Mouse (Mus musculus): ENCODE data around the gene Tnpo3. TPM values are rescaled to one million over a fixed set of nuclear protein-coding genes. Genes with fewer than 3 reads are reported as not detected.

The Tnpo3 gene
- 52.1 TPM for polyA plus RNA-seq (2015; fragmentation: Illumina TruSeq; extraction: RNeasy Lipid Tissue Mini Kit (QIAGEN cat#74804); ENCODE audit: low read depth, low replicate concordance)

GRCm38 (mm10) chr6:29609111-29610019 is at the start of gene Tnpo3:
Gene Tnpo3, minus strand, starts transcription at chr6:29609887.

DNA sequence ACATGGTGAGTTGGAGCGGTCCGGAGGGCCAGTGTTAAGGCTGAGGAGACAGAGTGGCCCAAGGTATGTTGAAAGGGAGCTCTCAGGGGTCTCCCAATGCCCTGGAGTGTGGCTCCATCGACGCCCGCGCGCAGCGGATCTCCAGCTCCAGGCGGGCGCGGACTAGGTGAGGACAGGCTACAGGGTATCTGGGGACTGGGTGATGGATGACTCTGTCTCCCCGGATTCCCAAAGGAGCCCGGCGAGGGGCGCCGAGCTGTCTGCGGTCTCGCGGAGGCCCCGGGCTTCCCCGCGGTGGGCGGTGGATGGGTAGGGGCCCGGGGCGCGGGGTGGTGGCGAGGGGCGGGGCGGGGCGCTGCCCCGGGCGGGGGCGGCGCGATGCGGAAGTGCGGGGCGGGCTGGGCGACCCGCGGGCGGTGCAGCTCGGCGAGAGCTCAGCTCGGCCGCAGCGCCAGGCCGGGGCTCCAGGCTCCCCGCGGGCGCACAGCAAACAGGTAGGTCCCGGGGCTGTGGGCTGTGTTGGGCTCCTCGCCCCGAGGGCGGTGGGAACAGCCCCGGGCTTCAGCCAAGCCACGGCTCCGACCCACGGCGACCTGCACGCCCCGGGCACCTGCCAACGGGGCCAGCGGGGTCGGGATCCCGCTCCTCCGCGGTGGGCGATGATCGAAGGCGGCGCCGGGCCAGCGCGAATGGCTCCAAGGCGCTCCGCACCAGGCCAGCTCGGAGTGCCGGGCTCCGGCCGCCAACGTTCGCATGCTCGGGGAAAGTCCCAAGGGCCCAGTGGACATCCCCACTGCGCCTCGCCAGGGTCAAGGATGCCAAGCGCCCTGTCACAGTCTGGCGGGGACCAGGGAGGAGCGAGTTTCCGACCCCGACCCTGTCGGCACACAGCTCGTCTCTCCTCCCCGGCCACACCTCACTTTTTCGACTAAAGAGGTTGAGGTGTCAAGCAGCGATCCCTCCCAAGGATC is 83.1 kb downstream of the Tnpo3 start, which contains the start of gene Irf5:
Irf5 (plus strand) TSS at position 345 of the 971 bp plus-strand sequence.

GRCm38 (mm10) chr6:29507447-29508309 is 102.0 kb downstream of the Tnpo3 start, which contains the start of gene Kcp:
Gene Kcp, minus strand, starts transcription at chr6:29507952.

Other genes starting within 250 kb of the Tnpo3 start
- not detected for gene Opn1sw, start 221.4 kb downstream of the Tnpo3 start, polyA plus RNA-seq (2015; fragmentation: Illumina TruSeq; extraction: RNeasy Lipid Tissue Mini Kit (QIAGEN cat#74804); ENCODE audit: low read depth, low replicate concordance)
- 123 TPM for gene Ccdc136, start 213.6 kb downstream of the Tnpo3 start, polyA plus RNA-seq (2015; fragmentation: Illumina TruSeq; extraction: RNeasy Lipid Tissue Mini Kit (QIAGEN cat#74804); ENCODE audit: low read depth, low replicate concordance)
- gene Flnc, start 176.6 kb downstream of the Tnpo3 start, polyA plus RNA-seq (2015; fragmentation: Illumina TruSeq; extraction: RNeasy Lipid Tissue Mini Kit (QIAGEN cat#74804); ENCODE audit: low read depth, low replicate concordance): 0.92 TPM
- gene Atp6v1f, start 142.2 kb downstream of the Tnpo3 start, polyA plus RNA-seq (2015; fragmentation: Illumina TruSeq; extraction: RNeasy Lipid Tissue Mini Kit (QIAGEN cat#74804); ENCODE audit: low read depth, low replicate concordance): 398 TPM
- not detected for gene Atp6v1fnb, start 138.4 kb downstream of the Tnpo3 start, polyA plus RNA-seq (2015; fragmentation: Illumina TruSeq; extraction: RNeasy Lipid Tissue Mini Kit (QIAGEN cat#74804); ENCODE audit: low read depth, low replicate concordance)
- gene Kcp, start 101.9 kb downstream of the Tnpo3 start, polyA plus RNA-seq (2015; fragmentation: Illumina TruSeq; extraction: RNeasy Lipid Tissue Mini Kit (QIAGEN cat#74804); ENCODE audit: low read depth, low replicate concordance): 1.1 TPM
- gene Irf5, start 83.3 kb downstream of the Tnpo3 start, polyA plus RNA-seq (2015; fragmentation: Illumina TruSeq; extraction: RNeasy Lipid Tissue Mini Kit (QIAGEN cat#74804); ENCODE audit: low read depth, low replicate concordance): 3.2 TPM
- gene Tspan33, start 84.3 kb upstream of the Tnpo3 start, polyA plus RNA-seq (2015; fragmentation: Illumina TruSeq; extraction: RNeasy Lipid Tissue Mini Kit (QIAGEN cat#74804); ENCODE audit: low read depth, low replicate concordance): 24.5 TPM
- 9.9 TPM for gene Smo, start 125.6 kb upstream of the Tnpo3 start, polyA plus RNA-seq (2015; fragmentation: Illumina TruSeq; extraction: RNeasy Lipid Tissue Mini Kit (QIAGEN cat#74804); ENCODE audit: low read depth, low replicate concordance)
- 91.1 TPM for gene Ahcyl2, start 158.1 kb upstream of the Tnpo3 start, polyA plus RNA-seq (2015; fragmentation: Illumina TruSeq; extraction: RNeasy Lipid Tissue Mini Kit (QIAGEN cat#74804); ENCODE audit: low read depth, low replicate concordance)

Data from brain, adult 10 weeks (tissue).